ENCODE assay signal across 10 mouse cellular contexts in the genomic region with DNA sequence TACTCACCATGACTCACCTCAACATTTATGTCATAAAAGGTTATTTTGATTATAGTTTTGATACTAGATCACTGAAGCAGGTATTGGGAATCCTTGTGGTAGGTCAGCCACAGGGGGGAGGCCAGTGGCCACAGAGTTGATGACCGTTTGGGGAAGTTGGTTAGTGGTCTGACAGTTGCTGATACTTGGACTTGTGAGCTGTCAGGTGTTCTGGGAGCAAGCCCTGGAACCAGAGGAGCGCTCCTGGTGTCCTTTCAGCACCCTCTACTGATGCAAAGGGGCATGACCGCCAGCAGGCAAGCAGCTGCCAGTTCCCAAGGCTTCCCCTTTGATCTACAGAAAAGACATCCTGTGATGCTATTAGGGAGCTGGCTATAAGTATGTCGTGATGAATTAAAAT. TPM values are rescaled to one million over a fixed set of nuclear protein-coding genes. Genes with fewer than 3 reads are reported as not detected.
A peak's percentile ranks its signal among the peaks of the same experiment; 100 is the strongest.
DNase-seq lines count a peak whose midpoint lies in the region; ATAC-seq and TF ChIP-seq lines count a peak whose summit lies in the region.
"Had no signal": no experiment of that assay in that cellular context is flagged by ENCODE, and none has a peak within 500 bp of the region (broad histone marks: within the 10 kb centered on the region; RNA-seq: fewer than 3 reads in every experiment).

No protein-coding gene starts in this region.

- 36% methylated on average over 4 of the region's 4 CpGs for WGBS in heart, embryonic 11.5 days (ENCODE audit: insufficient replicate concordance)
- 42% methylated on average over 4 of the region's 4 CpGs for WGBS in heart, embryonic 10.5 days
- 39% methylated on average over 4 of the region's 4 CpGs for WGBS in lung, postnatal 0 days

- no peaks in the 10 kb centered on the region for H3K9me3 ChIP-seq in heart, embryonic 11.5 days (replicated peaks; ENCODE audit: control insufficient read depth, low read length)
- H3K9me3 ChIP-seq in heart, embryonic 10.5 days: no peaks in the 10 kb centered on the region
- H3K9me3 ChIP-seq in lung, postnatal 0 days (ENCODE audit: low read length): no peaks in the 10 kb centered on the region
- H3K9me3 ChIP-seq: hindbrain, embryonic 15.5 days; neural tube, embryonic 12.5 days had no signal

- no peak overlapping the region for H3K4me2 ChIP-seq in heart, embryonic 11.5 days
- H3K4me2 ChIP-seq in lung, postnatal 0 days (replicated peaks; ENCODE audit: low read depth, low read length): no peak overlapping the region
- H3K4me2 ChIP-seq: hindbrain, embryonic 15.5 days; neural tube, embryonic 12.5 days had no signal

- DNase-seq in heart, adult 18-20 months: peak; percentile 44 to 64
- DNase-seq in urinary bladder, adult 2 months (ENCODE audit: low spot score): peak; percentile 29
- DNase-seq in urinary bladder, postnatal 10 days (ENCODE audit: low spot score): no peak
- peak; percentile 62 to 67 for DNase-seq in cerebellum, postnatal 10 days
- peak; percentile 78 for DNase-seq in heart, embryonic 10.5 days (ENCODE audit: low spot score)
- peak; percentile 52 for DNase-seq in lung, postnatal 0 days (ENCODE audit: low spot score)
- DNase-seq in thymus, postnatal 0 days (ENCODE audit: low spot score): peak; percentile 43

- H3K4me1 ChIP-seq in heart, embryonic 11.5 days (ENCODE audit: control insufficient read depth, insufficient read depth, low read length): no peaks in the 10 kb centered on the region
- H3K4me1 ChIP-seq in heart, embryonic 10.5 days: no peaks in the 10 kb centered on the region
- no peaks in the 10 kb centered on the region for H3K4me1 ChIP-seq in lung, postnatal 0 days (ENCODE audit: insufficient read depth, low read depth, low read length)
- H3K4me1 ChIP-seq: hindbrain, embryonic 15.5 days; neural tube, embryonic 12.5 days had no signal

- no peak for ATAC-seq in heart, embryonic 11.5 days (replicated peaks; ENCODE audit: insufficient number of reproducible peaks, low FRiP score, low TSS enrichment)
- ATAC-seq in lung, postnatal 0 days: peak; percentile 38; the same call in 1 of the 2 replicates

- H3K36me3 ChIP-seq in heart, embryonic 11.5 days (ENCODE audit: control insufficient read depth, insufficient read depth, low read length): peaks cover 5% of the 10 kb centered on the region
- peaks cover 65% of the 10 kb centered on the region for H3K36me3 ChIP-seq in heart, embryonic 10.5 days
- H3K36me3 ChIP-seq in lung, postnatal 0 days (ENCODE audit: insufficient read depth, low read length): peaks cover 24% of the 10 kb centered on the region

- no peaks in the 10 kb centered on the region for H3K27me3 ChIP-seq in heart, embryonic 11.5 days (ENCODE audit: control insufficient read depth, insufficient read depth, low read length)
- no peaks in the 10 kb centered on the region for H3K27me3 ChIP-seq in heart, embryonic 10.5 days (ENCODE audit: insufficient read depth, poor library complexity, severe bottlenecking)
- no peaks in the 10 kb centered on the region for H3K27me3 ChIP-seq in lung, postnatal 0 days (replicated peaks; ENCODE audit: insufficient read depth, low read length)
- H3K27me3 ChIP-seq: hindbrain, embryonic 15.5 days; neural tube, embryonic 12.5 days had no signal

- no peak for TF ChIP-seq EP300 in lung, postnatal 0 days (IDR thresholded peaks at IDR 0.05)

- no peak overlapping the region for H3K4me3 ChIP-seq in heart, embryonic 11.5 days (ENCODE audit: low read depth, low read length)
- no peak overlapping the region for H3K4me3 ChIP-seq in heart, embryonic 10.5 days
- no peak overlapping the region for H3K4me3 ChIP-seq in lung, postnatal 0 days (ENCODE audit: low read depth, low read length)
- H3K4me3 ChIP-seq: hindbrain, embryonic 15.5 days; neural tube, embryonic 12.5 days had no signal

- TF ChIP-seq CTCF in lung, postnatal 0 days (IDR thresholded peaks at IDR 0.05): peak; percentile 73

- H3K27ac ChIP-seq in heart, embryonic 11.5 days (ENCODE audit: low read depth, low read length): no peak overlapping the region
- no peak overlapping the region for H3K27ac ChIP-seq in heart, embryonic 10.5 days
- H3K27ac ChIP-seq in lung, postnatal 0 days (ENCODE audit: low read length): no peak overlapping the region
- H3K27ac ChIP-seq: hindbrain, embryonic 15.5 days; neural tube, embryonic 12.5 days had no signal

- no peak overlapping the region for H3K9ac ChIP-seq in heart, embryonic 11.5 days (ENCODE audit: low read depth, low read length)
- no peak overlapping the region for H3K9ac ChIP-seq in lung, postnatal 0 days (replicated peaks; ENCODE audit: low read depth)
- H3K9ac ChIP-seq: hindbrain, embryonic 15.5 days; neural tube, embryonic 12.5 days had no signal

RNA-seq across cellular contexts. Expression of gene Bcas3, which starts 18.2 kb away (rescaled TPM):
- total RNA-seq in heart, adult 18-20 months (2021): 10 to 100 TPM; 33.6 to 40.6 TPM
- polyA plus RNA-seq in heart, embryonic 11.5 days (2014; fragmentation: Nextera tagmentation; extraction: Ambion mirVana): 22.1 and 22.8 TPM in 2 replicates
- polyA plus RNA-seq in urinary bladder, adult 2 months (2012; rRNA removed): 28.6 and 37.8 TPM in 2 replicates
- polyA plus RNA-seq in heart, embryonic 10.5 days (2016; fragmentation: Nextera tagmentation; extraction: Ambion mirVana): 20.1 and 22.4 TPM in 2 replicates
- polyA plus RNA-seq in lung, postnatal 0 days (2015; fragmentation: Nextera tagmentation; extraction: Ambion mirVana): 26.0 and 31.0 TPM in 2 replicates
- 22.6 and 23.8 TPM in 2 replicates for polyA plus RNA-seq in thymus, postnatal 0 days (2015; fragmentation: Nextera tagmentation; extraction: Ambion mirVana)

RNA-seq across cellular contexts. Expression of gene Ppm1d, which starts 23.7 kb away (rescaled TPM):
- 1 to 10 TPM; 6.0 to 8.7 TPM for total RNA-seq in heart, adult 18-20 months (2021)
- polyA plus RNA-seq in heart, embryonic 11.5 days (2014; fragmentation: Nextera tagmentation; extraction: Ambion mirVana): 15.6 and 16.0 TPM in 2 replicates
- polyA plus RNA-seq in urinary bladder, adult 2 months (2012; rRNA removed): 7.9 and 8.5 TPM in 2 replicates
- polyA plus RNA-seq in heart, embryonic 10.5 days (2016; fragmentation: Nextera tagmentation; extraction: Ambion mirVana): 15.0 and 17.7 TPM in 2 replicates
- polyA plus RNA-seq in lung, postnatal 0 days (2015; fragmentation: Nextera tagmentation; extraction: Ambion mirVana): 12.6 and 13.3 TPM in 2 replicates
- polyA plus RNA-seq in thymus, postnatal 0 days (2015; fragmentation: Nextera tagmentation; extraction: Ambion mirVana): 15.9 and 17.8 TPM in 2 replicates
